In genomic region chr7:90301942-90302646, GRCm38 (mm10) we compare ENCODE assay signal across 8 mouse cellular contexts. TPM values are rescaled to one million over a fixed set of nuclear protein-coding genes. Genes with fewer than 3 reads are reported as not detected.
DNase-seq lines count a peak whose midpoint lies in the region; ATAC-seq and TF ChIP-seq lines count a peak whose summit lies in the region.

TSS of gene Sytl2 (plus strand) at chr7:90302252.

- WGBS in embryonic facial prominence, embryonic 12.5 days, result under 1% methylated on average over 43 of the region's 43 CpGs
- 1% methylated on average over 43 of the region's 43 CpGs for WGBS in heart, embryonic 13.5 days
- 1% methylated on average over 43 of the region's 43 CpGs for WGBS in kidney, embryonic 16.5 days
- WGBS in liver, embryonic 15.5 days (ENCODE audit: insufficient replicate concordance), result under 1% methylated on average over 43 of the region's 43 CpGs
- WGBS in neural tube, embryonic 11.5 days, result 2% methylated on average over 39 of the region's 43 CpGs
- 1% methylated on average over 42 of the region's 43 CpGs for WGBS in stomach, postnatal 0 days

- H3K27me3 ChIP-seq in embryonic facial prominence, embryonic 12.5 days, result peaks cover 14% of the 10 kb centered on the region
- H3K27me3 ChIP-seq in heart, embryonic 13.5 days (replicated peaks), result peaks cover 37% of the 10 kb centered on the region
- H3K27me3 ChIP-seq in kidney, embryonic 16.5 days (ENCODE audit: insufficient read depth, low read length), result no peaks in the 10 kb centered on the region
- peaks cover 56% of the 10 kb centered on the region for H3K27me3 ChIP-seq in liver, embryonic 15.5 days
- H3K27me3 ChIP-seq in neural tube, embryonic 11.5 days (ENCODE audit: control insufficient read depth, insufficient read depth, low read length), result peaks cover 9% of the 10 kb centered on the region
- no peaks in the 10 kb centered on the region for H3K27me3 ChIP-seq in stomach, postnatal 0 days (ENCODE audit: control insufficient read depth, insufficient read depth, low read length)

- no peaks in the 10 kb centered on the region for H3K9me3 ChIP-seq in embryonic facial prominence, embryonic 12.5 days
- H3K9me3 ChIP-seq in heart, embryonic 13.5 days, result no peaks in the 10 kb centered on the region
- H3K9me3 ChIP-seq in kidney, embryonic 16.5 days (ENCODE audit: low read length), result no peaks in the 10 kb centered on the region
- H3K9me3 ChIP-seq in liver, embryonic 15.5 days (replicated peaks), result no peaks in the 10 kb centered on the region
- no peaks in the 10 kb centered on the region for H3K9me3 ChIP-seq in neural tube, embryonic 11.5 days (ENCODE audit: control insufficient read depth, low read length)
- no peaks in the 10 kb centered on the region for H3K9me3 ChIP-seq in stomach, postnatal 0 days (ENCODE audit: control insufficient read depth, low read length)

- 0 out of 2 replicates have a peak, but pooled peaks have one; percentile 36 for ATAC-seq in embryonic facial prominence, embryonic 12.5 days (ENCODE audit: insufficient number of reproducible peaks, insufficient read depth, low FRiP score, low TSS enrichment)
- peak; percentile 70 for ATAC-seq in heart, embryonic 13.5 days (ENCODE audit: extremely low read depth, insufficient number of reproducible peaks, low FRiP score, low TSS enrichment)
- ATAC-seq in kidney, embryonic 16.5 days (ENCODE audit: low FRiP score, low TSS enrichment), result peak; percentile 94
- no peak for ATAC-seq in liver, embryonic 15.5 days (ENCODE audit: insufficient read depth)
- peak; percentile 63 for ATAC-seq in neural tube, embryonic 11.5 days (ENCODE audit: insufficient read depth, low FRiP score, low TSS enrichment)
- ATAC-seq in stomach, postnatal 0 days (ENCODE audit: low FRiP score, low TSS enrichment), result peak; percentile 93

- no peak for TF ChIP-seq EP300 in stomach, postnatal 0 days (optimal IDR thresholded peaks at IDR 0.05)

- DNase-seq in urinary bladder, adult 18-20 months (ENCODE audit: low spot score in 2 of 2), result peak; percentile 63 to 67
- no peak for DNase-seq in urinary bladder, postnatal 10 days (ENCODE audit: low spot score)
- DNase-seq in neural tube, embryonic 11.5 days (ENCODE audit: low spot score), result peak; percentile 58
- DNase-seq in stomach, postnatal 0 days (ENCODE audit: low spot score), result peak; percentile 91

- peak; percentile 46 for TF ChIP-seq CTCF in stomach, postnatal 0 days (IDR thresholded peaks at IDR 0.05; ENCODE audit: low read depth)

- peak within 1 kb of the TSS; percentile 55 for H3K9ac ChIP-seq in embryonic facial prominence, embryonic 12.5 days
- peak within 1 kb of the TSS; percentile 82 for H3K9ac ChIP-seq in heart, embryonic 13.5 days
- peak within 1 kb of the TSS; percentile 70 for H3K9ac ChIP-seq in kidney, embryonic 16.5 days (replicated peaks; ENCODE audit: low read length)
- H3K9ac ChIP-seq in liver, embryonic 15.5 days, result no peak within 1 kb of the TSS
- peak within 1 kb of the TSS; percentile 57 for H3K9ac ChIP-seq in neural tube, embryonic 11.5 days (ENCODE audit: low read length)
- H3K9ac ChIP-seq in stomach, postnatal 0 days (ENCODE audit: low read length), result peak within 1 kb of the TSS; percentile 61

- H3K4me3 ChIP-seq in embryonic facial prominence, embryonic 12.5 days, result peak within 1 kb of the TSS; percentile 52
- peak within 1 kb of the TSS; percentile 68 for H3K4me3 ChIP-seq in heart, embryonic 13.5 days
- H3K4me3 ChIP-seq in kidney, embryonic 16.5 days (ENCODE audit: low read length), result peak within 1 kb of the TSS; percentile 59
- peak within 1 kb of the TSS; percentile 48 for H3K4me3 ChIP-seq in liver, embryonic 15.5 days (replicated peaks)
- H3K4me3 ChIP-seq in neural tube, embryonic 11.5 days (ENCODE audit: low read depth, low read length), result peak within 1 kb of the TSS; percentile 58
- H3K4me3 ChIP-seq in stomach, postnatal 0 days (ENCODE audit: low read depth, low read length), result peak within 1 kb of the TSS; percentile 55

- H3K27ac ChIP-seq in embryonic facial prominence, embryonic 12.5 days, result no peak within 1 kb of the TSS
- H3K27ac ChIP-seq in heart, embryonic 13.5 days (replicated peaks), result no peak within 1 kb of the TSS
- H3K27ac ChIP-seq in kidney, embryonic 16.5 days (ENCODE audit: low read length), result 0 out of 2 replicates have a peak within 1 kb of the TSS, but pooled peaks have one; percentile 20
- H3K27ac ChIP-seq in liver, embryonic 15.5 days (replicated peaks), result no peak within 1 kb of the TSS
- H3K27ac ChIP-seq in neural tube, embryonic 11.5 days (ENCODE audit: low read depth, low read length), result no peak within 1 kb of the TSS
- peak within 1 kb of the TSS; percentile 58 for H3K27ac ChIP-seq in stomach, postnatal 0 days (replicated peaks)

- no peaks in the 10 kb centered on the region for H3K4me1 ChIP-seq in embryonic facial prominence, embryonic 12.5 days
- H3K4me1 ChIP-seq in heart, embryonic 13.5 days, result peaks cover 8% of the 10 kb centered on the region; the same call in 1 of the 2 replicates
- H3K4me1 ChIP-seq in kidney, embryonic 16.5 days (ENCODE audit: insufficient read depth, low read length), result no peaks in the 10 kb centered on the region; the same call in 1 of the 2 replicates
- no peaks in the 10 kb centered on the region for H3K4me1 ChIP-seq in liver, embryonic 15.5 days (replicated peaks)
- no peaks in the 10 kb centered on the region; the same call in 1 of the 2 replicates for H3K4me1 ChIP-seq in neural tube, embryonic 11.5 days (ENCODE audit: control insufficient read depth, insufficient read depth, low read length)
- H3K4me1 ChIP-seq in stomach, postnatal 0 days (replicated peaks; ENCODE audit: control insufficient read depth, insufficient read depth), result no peaks in the 10 kb centered on the region

- peak within 1 kb of the TSS; percentile 79 for H3K4me2 ChIP-seq in embryonic facial prominence, embryonic 12.5 days (replicated peaks)
- peak within 1 kb of the TSS; percentile 98 for H3K4me2 ChIP-seq in heart, embryonic 13.5 days
- H3K4me2 ChIP-seq in kidney, embryonic 16.5 days (replicated peaks; ENCODE audit: low read depth, low read length), result peak within 1 kb of the TSS; percentile 98
- peak within 1 kb of the TSS; percentile 65 for H3K4me2 ChIP-seq in liver, embryonic 15.5 days
- H3K4me2 ChIP-seq in neural tube, embryonic 11.5 days (ENCODE audit: low read depth), result peak within 1 kb of the TSS; percentile 97
- H3K4me2 ChIP-seq in stomach, postnatal 0 days (replicated peaks; ENCODE audit: low read depth), result peak within 1 kb of the TSS; percentile 90

- no peaks in the 10 kb centered on the region for H3K36me3 ChIP-seq in embryonic facial prominence, embryonic 12.5 days
- no peaks in the 10 kb centered on the region for H3K36me3 ChIP-seq in heart, embryonic 13.5 days
- no peaks in the 10 kb centered on the region for H3K36me3 ChIP-seq in kidney, embryonic 16.5 days (ENCODE audit: insufficient read depth, low read length)
- no peaks in the 10 kb centered on the region for H3K36me3 ChIP-seq in liver, embryonic 15.5 days (replicated peaks)
- no peaks in the 10 kb centered on the region for H3K36me3 ChIP-seq in neural tube, embryonic 11.5 days (ENCODE audit: control insufficient read depth, insufficient read depth, low read length)
- H3K36me3 ChIP-seq in stomach, postnatal 0 days (ENCODE audit: control insufficient read depth, insufficient read depth, low read length), result no peaks in the 10 kb centered on the region

RNA-seq across cellular contexts. Expression of gene Sytl2, which starts in this region (rescaled TPM):
- polyA plus RNA-seq in embryonic facial prominence, embryonic 12.5 days (2016; fragmentation: Nextera tagmentation; extraction: Ambion mirVana), result 7.4 and 8.9 TPM in 2 replicates
- polyA plus RNA-seq in heart, embryonic 13.5 days (2015; fragmentation: Nextera tagmentation; extraction: Ambion mirVana), result 7.8 and 7.9 TPM in 2 replicates
- 10.1 and 11.1 TPM in 2 replicates for polyA plus RNA-seq in kidney, embryonic 16.5 days (2015; fragmentation: Nextera tagmentation; extraction: Ambion mirVana)
- polyA plus RNA-seq in liver, embryonic 15.5 days (2015; fragmentation: Nextera tagmentation; extraction: Ambion mirVana), result 0.79 and 1.0 TPM in 2 replicates
- 9.0 and 9.3 TPM in 2 replicates for polyA plus RNA-seq in neural tube, embryonic 11.5 days (2014; fragmentation: Nextera tagmentation; extraction: Ambion mirVana)
- 31.0 and 32.3 TPM in 2 replicates for polyA plus RNA-seq in stomach, postnatal 0 days (2015; fragmentation: Nextera tagmentation; extraction: Ambion mirVana)

Comparison
In these comparisons a context has a peak if more than half of its experiments do, and no peak if none do; other contexts are left out.
1. H3K27ac ChIP-seq: peak in kidney, embryonic 16.5 days (single experiment) and stomach, postnatal 0 days (single experiment); none in embryonic facial prominence, embryonic 12.5 days (single experiment), heart, embryonic 13.5 days (single experiment), liver, embryonic 15.5 days (single experiment) and neural tube, embryonic 11.5 days (single experiment).
2. Peak in every context shown above with its lines, with median percentiles within 50 percentile points of each other: H3K4me2 ChIP-seq and H3K4me3 ChIP-seq.